Mouse (Mus musculus) midbrain, postnatal 0 days (tissue): ENCODE measurements around the gene Gm20388. TPM values are rescaled to one million over a fixed set of nuclear protein-coding genes. Genes with fewer than 3 reads are reported as not detected.

ENCODE experiments used
- ATAC-seq: fragments of 200-750 bp; cut with Nextera tagmentation; 2 replicates; pipeline ENCODE4 v1.8.0; 2017; ENCODE audit warnings: moderate number of reproducible peaks, mild to moderate bottlenecking, moderate TSS enrichment, moderate library complexity; ENCODE audit not compliant: low FRiP score
- DNase-seq: peaks from one replicate; pipeline ENCODE4 v3.0.0-alpha.2; 2015; ENCODE audit warnings: low spot score
- H3K27ac ChIP-seq: fragments of 300-500 bp; sonication (generic); 2 replicates; pipeline ENCODE4 v1.5.1; 2014; ENCODE audit warnings: low read depth, mild to moderate bottlenecking, low read length, mixed read lengths
- H3K27me3 ChIP-seq: fragments of 300-500 bp; sonication (generic); 2 replicates; pipeline ENCODE4 v1.6.1; 2014; ENCODE audit warnings: low read length, control low read depth, mixed read lengths; ENCODE audit not compliant: insufficient read depth
- H3K36me3 ChIP-seq: fragments of 300-500 bp; sonication (generic); 2 replicates; pipeline ENCODE4 v1.6.1; 2014; ENCODE audit warnings: low read length, control low read depth, mixed read lengths; ENCODE audit not compliant: insufficient read depth
- H3K4me1 ChIP-seq: fragments of 300-500 bp; sonication (generic); 2 replicates; pipeline ENCODE4 v1.6.1; 2014; ENCODE audit warnings: mild to moderate bottlenecking, control low read depth, antibody characterized with exemption, low read length, mixed read lengths; ENCODE audit not compliant: insufficient read depth
- H3K4me2 ChIP-seq: fragments of 300-500 bp; sonication (generic); 2 replicates; pipeline ENCODE4 v1.6.1; 2014; ENCODE audit warnings: low read depth, mild to moderate bottlenecking, low read length, mixed read lengths; ENCODE audit not compliant: poor library complexity, severe bottlenecking
- H3K4me3 ChIP-seq: fragments of 300-500 bp; sonication (generic); 2 replicates; pipeline ENCODE4 v1.5.1; 2014; ENCODE audit warnings: low read depth, mild to moderate bottlenecking, low read length, moderate library complexity
- H3K9ac ChIP-seq: fragments of 300-500 bp; sonication (generic); replicated peaks from 2 replicates; pipeline ENCODE4 v1.6.1; 2014; ENCODE audit warnings: mild to moderate bottlenecking, low read length, moderate library complexity, mixed read lengths; ENCODE audit not compliant: poor library complexity, severe bottlenecking
- H3K9me3 ChIP-seq: fragments of 300-500 bp; sonication (generic); 2 replicates; pipeline ENCODE4 v1.6.1; 2016; ENCODE audit warnings: low read length, control low read depth
- CTCF ChIP-seq: IDR thresholded peaks from 2 replicates; pipeline ENCODE4 v1.5.1; 2016; ENCODE audit warnings: antibody characterized with exemption, mild to moderate bottlenecking
- WGBS: fragments of 180-500 bp; shearing (Covaris S2); extraction: QIAGEN DNeasy Blood & Tissue Kit; methylation state at CpG from one replicate; pipeline ENCODE4 v1.1.7; 2014; 5-methylcytosine and 5-hydroxymethylcytosine counted together
- polyA plus RNA-seq: library from polyadenylated mRNA; unstranded; fragments of >200 nt; fragmentation: Nextera tagmentation; extraction: Ambion mirVana; gene quantifications from 2 replicates; pipeline ENCODE4 v1.2.1, GENCODE M21; 2015
- total RNA-seq: library from RNA; depleted of rRNA; stranded (reverse); fragments of >200 nt; gene quantifications from 2 replicates; pipeline ENCODE4 v1.2.3, GENCODE M21; 2014

Gene Gm20388
- total and polyA plus RNA-seq, 2 experiments from 2014 or later: 74.2 TPM; not detected in 1

DNA sequence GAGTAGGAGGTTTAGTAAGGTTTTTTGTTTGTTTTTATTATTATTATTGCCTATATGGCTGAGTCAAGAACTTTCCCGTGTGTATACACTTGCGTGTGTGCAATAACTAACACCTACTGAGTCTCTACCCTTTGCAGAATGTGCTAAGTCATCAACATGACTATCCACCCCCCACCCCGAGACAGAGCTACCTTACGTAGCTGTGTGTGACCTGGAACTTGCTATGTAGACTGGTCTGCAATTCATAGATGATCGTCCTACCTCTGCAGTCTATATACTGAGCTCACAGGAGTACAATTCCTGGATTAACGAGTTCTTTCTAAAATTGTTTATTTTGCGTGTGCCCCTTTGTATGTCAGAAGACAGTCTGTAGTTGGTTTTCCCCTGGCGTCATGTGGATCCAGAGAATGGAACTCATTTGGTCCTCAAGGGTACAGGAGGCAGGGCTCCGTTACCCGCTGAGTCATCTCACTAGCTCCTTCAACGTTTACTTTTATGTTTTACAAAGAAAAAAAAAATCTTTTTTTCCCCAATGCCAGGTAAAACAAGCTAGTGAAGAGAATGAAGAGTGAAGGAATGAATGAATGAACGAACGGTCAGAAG, 596 bp upstream of the Gm20388 start, which contains the start of gene Usp10:
Gene Usp10 (plus strand): TSS at position 417 of the 603 bp plus-strand sequence.
- Histone ChIP-seq H3K36me3 (no peaks in the 10 kb centered on the region), H3K4me3 (peak within 1 kb of the TSS; percentile 50), H3K27me3 (no peaks in the 10 kb centered on the region), H3K27ac (peak within 1 kb of the TSS; percentile 89), H3K9ac (peak within 1 kb of the TSS; percentile 92), H3K4me1 (peaks cover 23% of the 10 kb centered on the region), H3K4me2 (peak within 1 kb of the TSS; percentile 74), H3K9me3 (no peaks in the 10 kb centered on the region)
- DNase-seq (peak; percentile 44), ATAC-seq (0 out of 2 replicates have a peak, but pooled peaks have one; percentile 24)
- 23% methylated on average over 13 of the region's 13 CpGs for WGBS
- TF ChIP-seq CTCF: no peak

DNA sequence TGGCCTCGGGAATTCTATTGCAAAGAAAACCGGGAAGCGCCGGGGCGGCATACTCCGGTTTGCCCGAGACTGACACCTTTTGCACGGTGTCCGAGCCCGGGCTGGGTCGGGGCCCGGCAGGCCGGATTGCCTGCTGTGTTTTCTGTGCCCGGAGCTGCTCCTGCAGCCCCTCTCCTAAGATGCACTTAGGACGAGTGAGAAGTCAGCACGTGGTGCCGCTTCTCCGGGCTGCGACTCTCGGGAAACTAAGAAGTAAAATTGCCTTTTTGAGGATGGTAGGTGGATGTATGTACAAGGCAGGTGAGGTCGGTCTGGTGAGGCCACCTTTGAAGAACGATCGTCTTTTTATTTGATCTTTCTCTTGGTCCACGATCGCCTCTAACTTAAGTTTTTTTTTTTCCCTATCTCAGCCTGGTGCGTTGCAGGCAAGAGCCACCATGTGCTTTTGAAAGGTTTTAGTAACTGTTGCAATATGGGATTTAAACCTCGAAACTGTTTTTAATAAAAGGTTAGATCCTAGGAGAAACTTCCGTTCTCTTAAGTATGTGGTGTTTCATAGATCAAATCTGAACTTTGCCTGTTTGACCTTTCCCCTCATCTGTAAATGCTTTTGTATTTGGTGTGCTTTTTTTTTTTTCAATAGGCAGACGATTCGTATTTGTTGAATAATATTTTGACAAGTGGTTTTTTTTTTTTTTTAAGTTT, 769 bp downstream of the Gm20388 start:
- no peak for TF ChIP-seq CTCF
- ATAC-seq (no peak; the same call in 1 of the 2 replicates), DNase-seq (peak; percentile 14)
- H3K4me2 ChIP-seq: peak overlapping the region; percentile 74
- peak overlapping the region; percentile 92 for H3K9ac ChIP-seq
- peaks cover 23% of the 10 kb centered on the region for H3K4me1 ChIP-seq
- peak overlapping the region; percentile 89 for H3K27ac ChIP-seq
- H3K4me3 ChIP-seq: peak overlapping the region; percentile 50
- H3K27me3 ChIP-seq: no peaks in the 10 kb centered on the region
- no peaks in the 10 kb centered on the region for H3K36me3 ChIP-seq
- under 1% methylated on average over 30 of the region's 30 CpGs for WGBS
- H3K9me3 ChIP-seq: no peaks in the 10 kb centered on the region

DNA sequence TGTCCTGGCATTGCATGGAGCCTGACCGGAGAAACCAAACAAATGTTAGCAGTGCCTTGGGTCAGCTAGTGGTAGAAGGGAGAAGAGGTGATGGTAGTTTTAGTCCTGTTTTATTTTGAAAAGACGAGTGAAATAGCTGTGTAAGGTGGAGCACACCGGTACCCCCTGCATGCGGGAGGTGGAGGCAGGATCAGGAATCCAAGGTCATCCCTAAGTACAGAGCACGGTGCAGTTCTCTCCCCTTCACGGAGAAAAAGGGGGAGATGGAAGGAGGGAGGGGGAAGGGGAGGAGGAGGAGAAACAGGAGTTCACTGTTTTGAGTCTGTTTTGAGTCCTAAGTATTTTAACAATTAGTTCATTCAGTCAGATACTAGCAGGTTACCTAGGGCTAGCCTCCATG, 2.0 kb downstream of the Gm20388 start:
- H3K4me2 ChIP-seq: peak overlapping the region; percentile 74
- WGBS: 37% methylated on average over 6 of the region's 6 CpGs
- H3K27ac ChIP-seq: no peak overlapping the region; the same call in 1 of the 2 replicates
- ATAC-seq: no peak
- no peak for DNase-seq
- no peaks in the 10 kb centered on the region for H3K9me3 ChIP-seq
- H3K27me3 ChIP-seq: no peaks in the 10 kb centered on the region
- no peak for TF ChIP-seq CTCF
- H3K4me3 ChIP-seq: peak overlapping the region; percentile 12; the same call in 1 of the 2 replicates
- H3K4me1 ChIP-seq: peaks cover 23% of the 10 kb centered on the region
- no peaks in the 10 kb centered on the region for H3K36me3 ChIP-seq
- no peak overlapping the region; the same call in 1 of the 2 replicates for H3K9ac ChIP-seq

DNA sequence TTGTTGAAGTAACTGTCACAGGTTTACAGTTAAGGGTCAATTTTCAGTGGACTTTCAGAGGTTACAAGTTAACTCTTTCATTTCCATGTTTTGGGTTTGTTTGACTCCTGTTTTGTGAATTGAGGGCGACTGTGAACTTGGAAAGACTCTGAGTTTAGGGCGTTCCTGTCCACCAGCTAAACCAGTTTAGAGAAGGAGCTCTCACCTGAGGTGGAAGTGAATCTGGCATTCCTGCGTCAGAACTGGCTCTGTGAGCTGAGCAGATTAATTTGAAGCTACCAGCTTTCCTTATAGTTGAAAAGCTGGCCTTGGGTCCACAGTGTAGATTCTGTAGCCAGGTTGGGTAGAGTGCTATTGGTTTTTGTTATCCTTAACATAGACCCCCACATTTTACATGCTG, 2.5 kb downstream of the Gm20388 start:
- no peak for TF ChIP-seq CTCF
- H3K27ac ChIP-seq: no peak overlapping the region
- peak overlapping the region; percentile 74 for H3K4me2 ChIP-seq
- no peaks in the 10 kb centered on the region for H3K9me3 ChIP-seq
- no peak overlapping the region; the same call in 1 of the 2 replicates for H3K4me3 ChIP-seq
- H3K9ac ChIP-seq: no peak overlapping the region
- DNase-seq (no peak), ATAC-seq (no peak)
- peaks cover 23% of the 10 kb centered on the region for H3K4me1 ChIP-seq
- H3K36me3 ChIP-seq: no peaks in the 10 kb centered on the region
- no peaks in the 10 kb centered on the region for H3K27me3 ChIP-seq
- 74% methylated on average over 3 of the region's 3 CpGs for WGBS

DNA sequence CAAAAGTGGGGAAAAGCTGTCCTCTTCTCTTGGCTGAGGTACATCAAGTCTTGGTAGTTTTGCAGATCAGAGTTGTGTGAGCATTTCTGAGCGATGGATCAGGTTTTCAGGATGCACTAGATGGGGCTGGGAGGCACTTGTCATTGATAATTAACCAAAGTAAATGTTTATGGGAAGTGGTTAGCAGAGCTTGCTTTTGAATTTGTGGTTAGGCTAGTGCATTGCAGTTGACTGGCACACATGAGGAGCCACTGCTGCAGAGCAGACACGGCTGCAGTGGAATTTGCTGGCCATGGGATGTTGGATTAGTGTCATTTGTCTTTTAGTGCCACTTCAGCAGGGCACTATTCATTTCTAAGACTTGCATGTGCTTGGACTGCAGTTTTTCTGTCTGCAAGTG, 3.5 kb downstream of the Gm20388 start:
- peaks cover 23% of the 10 kb centered on the region for H3K4me1 ChIP-seq
- H3K27me3 ChIP-seq: no peaks in the 10 kb centered on the region
- H3K4me3 ChIP-seq: no peak overlapping the region
- DNase-seq (no peak), ATAC-seq (no peak)
- H3K27ac ChIP-seq: no peak overlapping the region
- H3K9me3 ChIP-seq: no peaks in the 10 kb centered on the region
- 0 out of 2 replicates have a peak overlapping the region, but pooled peaks have one; percentile 1 for H3K9ac ChIP-seq
- H3K4me2 ChIP-seq: no peak overlapping the region; the same call in 1 of the 2 replicates
- WGBS: 53% methylated on average over 2 of the region's 2 CpGs
- TF ChIP-seq CTCF: no peak
- no peaks in the 10 kb centered on the region for H3K36me3 ChIP-seq

DNA sequence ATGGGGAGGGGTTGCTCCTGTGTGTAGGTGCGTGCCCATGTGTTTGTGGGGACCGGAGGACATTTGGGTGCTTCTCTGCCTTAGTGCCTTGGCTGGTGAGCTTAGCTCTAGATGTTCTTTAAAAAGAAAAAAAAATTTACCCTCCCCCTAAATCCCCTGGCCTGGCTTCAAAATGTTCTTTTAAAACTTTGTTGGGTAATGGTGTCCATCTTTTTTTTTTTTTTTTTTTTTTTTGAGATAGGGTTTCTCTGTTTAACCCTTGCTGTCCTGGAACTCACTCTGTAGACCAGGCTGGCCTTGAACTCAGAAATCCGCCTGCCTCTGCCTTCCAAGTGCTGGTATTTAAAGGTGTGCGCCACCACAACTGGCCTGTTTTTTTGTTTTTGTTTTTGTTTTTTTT, 4.7 kb downstream of the Gm20388 start:
- no peak overlapping the region for H3K4me2 ChIP-seq
- H3K9ac ChIP-seq: no peak overlapping the region
- no peaks in the 10 kb centered on the region for H3K9me3 ChIP-seq
- no peaks in the 10 kb centered on the region for H3K27me3 ChIP-seq
- DNase-seq (no peak), ATAC-seq (no peak)
- no peak overlapping the region for H3K27ac ChIP-seq
- H3K4me1 ChIP-seq: peaks cover 23% of the 10 kb centered on the region
- no peak overlapping the region for H3K4me3 ChIP-seq
- H3K36me3 ChIP-seq: no peaks in the 10 kb centered on the region
- TF ChIP-seq CTCF: no peak
- 96% methylated on average over 4 of the region's 4 CpGs for WGBS
